Mouse (Mus musculus) gastrocnemius, adult 8-10 months (tissue): ENCODE results near the gene Rapgef1. TPM values are rescaled to one million over a fixed set of nuclear protein-coding genes. Genes with fewer than 3 reads are reported as not detected.

Experiments used
- DNase-seq, 2 experiments: peaks; one replicate each; pipeline ENCODE4 v3.0.0; 2022; ENCODE audit warnings: low spot score in 2 of 2
- total RNA-seq, 4 experiments: library from RNA; stranded (reverse); gene quantifications; 2 replicates each; pipeline ENCODE4 v1.2.4; 2022

The Rapgef1 gene
- total RNA-seq: 100 to 1,000 TPM; 152 to 187 (median 158) TPM

DNA sequence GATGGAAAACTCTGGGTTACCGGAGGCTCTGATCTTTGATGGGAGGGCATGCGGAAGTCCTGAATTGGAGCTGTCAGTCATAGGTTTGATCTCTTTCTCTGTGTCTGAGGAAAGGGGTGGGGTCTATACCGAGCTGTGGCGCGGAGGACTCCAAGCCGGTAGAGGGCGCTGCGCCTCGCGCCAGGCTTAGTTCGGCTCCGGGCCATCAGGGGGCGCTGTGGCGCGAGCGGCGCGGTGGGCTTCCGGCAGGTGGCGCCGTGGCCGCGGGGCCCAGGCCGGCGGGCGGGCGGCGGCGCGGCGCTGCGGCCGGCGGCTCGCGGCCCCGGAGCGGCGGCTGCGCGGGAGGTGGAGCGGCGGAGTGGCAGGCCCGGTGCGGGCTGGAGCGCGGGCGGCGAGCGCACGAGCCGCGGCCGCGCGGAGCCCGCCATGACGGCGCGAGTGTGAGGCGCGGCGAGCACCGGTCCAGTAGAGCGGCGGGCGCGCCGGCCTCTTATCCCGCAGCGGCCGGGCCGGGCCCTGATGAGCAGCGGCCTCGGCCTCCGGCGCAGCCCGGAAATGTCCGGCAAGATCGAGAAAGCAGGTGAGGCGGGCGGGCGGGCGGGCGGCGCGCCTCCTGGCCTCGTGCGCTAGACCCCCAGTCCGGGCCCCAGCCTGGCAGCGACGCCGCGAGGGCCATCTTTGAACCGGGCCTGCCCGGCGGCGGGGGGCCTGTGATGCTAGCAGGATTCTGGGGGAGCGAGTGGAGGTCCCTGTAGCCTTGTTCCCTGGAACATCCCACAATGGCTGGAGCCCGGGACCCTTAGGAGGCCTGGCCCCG, at the start of gene Rapgef1:
Gene Rapgef1 (plus strand): TSS at position 237 of the 817 bp plus-strand sequence.
- peak; percentile 56 to 73 for DNase-seq

DNA sequence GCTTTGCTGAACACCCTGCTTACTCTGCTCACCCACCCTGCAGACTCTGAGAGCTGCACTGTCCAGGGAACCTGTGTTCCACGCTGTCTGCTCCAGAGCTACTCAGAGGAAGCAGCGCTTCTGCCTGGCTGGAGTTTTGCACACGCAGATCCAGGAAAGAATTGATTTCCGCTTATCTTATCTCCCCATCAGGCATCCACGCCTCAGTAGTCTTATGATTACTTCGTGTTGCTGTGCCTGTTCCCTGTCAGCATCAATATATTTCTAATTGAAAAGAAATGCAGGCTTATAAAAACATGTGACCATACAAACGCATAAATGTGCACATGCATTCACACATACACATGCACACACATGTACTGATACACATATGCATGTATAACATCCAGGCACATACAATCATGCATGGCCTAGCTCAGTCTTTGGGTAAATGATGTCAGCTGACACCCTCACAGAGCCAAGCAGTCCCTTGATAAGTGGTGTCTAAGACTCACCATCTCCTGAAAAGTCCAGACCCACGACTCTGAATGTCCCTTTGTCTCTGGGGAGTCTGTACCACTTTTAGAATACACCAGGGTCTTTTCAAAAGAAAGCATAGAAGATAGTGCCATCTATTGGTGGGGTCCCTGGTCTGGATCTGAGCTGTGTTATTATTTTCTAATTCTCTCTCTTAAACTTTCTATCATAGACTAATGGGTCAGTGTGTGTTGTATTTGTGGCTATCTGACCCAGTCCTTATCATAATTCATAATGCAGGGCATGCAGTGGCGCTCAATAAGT, 47.4 kb upstream of the Rapgef1 start:
- no peak for DNase-seq

DNA sequence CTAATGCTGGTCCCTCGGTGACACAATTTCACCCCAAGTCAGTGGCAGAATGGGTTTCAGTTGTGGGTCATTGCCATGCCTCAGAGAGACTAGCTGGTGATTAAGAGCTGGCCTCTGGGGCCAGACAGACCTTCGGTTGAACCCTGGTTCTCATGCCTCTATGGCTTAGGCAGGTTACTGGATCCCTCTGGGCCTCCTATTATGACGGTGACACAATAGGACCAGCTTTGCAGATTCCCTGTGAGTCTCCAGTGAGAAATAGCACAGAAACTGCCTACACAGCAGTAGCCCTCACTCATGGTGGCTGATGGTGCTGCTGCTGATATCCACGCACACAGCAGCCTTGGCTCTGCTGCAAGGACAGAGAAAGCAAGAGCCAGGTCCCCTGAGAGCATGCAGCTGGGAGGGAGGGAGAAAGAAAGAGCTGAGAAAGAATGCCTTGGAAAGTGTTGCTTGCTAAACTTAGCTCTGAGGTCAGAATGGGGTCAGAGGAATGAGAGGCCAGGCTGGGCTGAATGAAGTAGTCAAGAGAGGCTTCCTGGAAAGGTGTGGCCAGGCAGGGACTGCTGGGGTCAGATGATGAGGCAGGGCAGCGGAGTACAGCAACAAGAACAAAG, 46.6 kb upstream of the Rapgef1 start:
- DNase-seq: no peak

DNA sequence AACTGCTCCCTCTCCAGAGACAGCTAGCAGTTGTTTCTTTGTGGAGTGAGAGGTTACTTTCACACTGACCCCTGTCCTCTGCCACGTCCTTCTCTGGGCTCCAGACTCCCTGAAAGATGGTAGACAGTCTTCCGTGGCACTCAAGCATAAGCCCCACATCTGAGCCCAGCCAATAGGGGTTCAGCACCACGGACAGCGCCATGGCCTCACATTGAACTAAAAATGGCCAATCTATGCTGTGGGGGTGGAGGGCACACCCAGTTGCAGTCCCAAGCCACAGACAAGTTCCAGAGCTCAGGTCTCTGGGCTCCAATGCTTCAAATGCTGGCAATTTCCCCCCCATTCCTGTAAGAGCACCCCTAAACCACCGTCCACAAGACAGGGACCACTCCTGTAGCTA, 45.9 kb upstream of the Rapgef1 start:
- DNase-seq: no peak

DNA sequence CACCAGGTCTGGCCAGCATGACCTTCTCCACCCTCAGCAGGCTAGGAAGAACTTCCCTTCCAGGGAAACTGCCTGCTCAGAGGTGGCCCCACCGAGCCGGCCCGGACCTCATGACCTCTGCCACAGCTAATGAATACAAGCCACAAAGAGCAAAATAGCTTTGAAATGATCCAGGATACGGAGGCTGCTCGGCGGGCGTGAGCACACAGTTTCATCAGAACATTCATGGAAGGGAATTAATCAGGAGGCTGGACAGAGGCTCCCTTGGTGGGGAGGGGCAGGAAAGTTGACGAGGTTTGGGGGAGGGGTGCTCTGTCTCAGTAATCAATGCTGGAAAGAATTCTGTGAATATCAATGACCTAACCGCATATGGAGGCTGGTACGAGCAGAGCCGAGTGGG, 45.3 kb upstream of the Rapgef1 start:
- no peak for DNase-seq

DNA sequence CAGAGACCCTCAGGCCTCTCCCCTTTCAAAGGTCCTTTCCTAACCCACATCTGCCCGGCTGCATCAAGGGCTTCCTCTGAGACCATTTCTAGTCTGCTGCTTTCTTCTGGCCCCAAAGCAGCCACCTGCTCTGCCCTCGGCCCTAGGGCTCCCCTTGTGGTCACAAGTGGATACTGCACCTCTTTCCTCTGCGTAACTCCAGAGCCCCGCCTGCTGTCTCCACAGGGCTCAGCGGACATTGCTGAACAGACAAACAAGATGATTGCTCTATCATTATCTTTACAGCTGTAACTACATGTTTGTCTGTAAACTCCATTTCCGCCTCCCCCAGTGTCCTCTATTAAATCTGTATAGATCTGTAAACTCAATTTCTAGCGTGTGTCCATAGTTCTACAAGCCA, 37.1 kb upstream of the Rapgef1 start:
- DNase-seq: peak; percentile 47 to 49

DNA sequence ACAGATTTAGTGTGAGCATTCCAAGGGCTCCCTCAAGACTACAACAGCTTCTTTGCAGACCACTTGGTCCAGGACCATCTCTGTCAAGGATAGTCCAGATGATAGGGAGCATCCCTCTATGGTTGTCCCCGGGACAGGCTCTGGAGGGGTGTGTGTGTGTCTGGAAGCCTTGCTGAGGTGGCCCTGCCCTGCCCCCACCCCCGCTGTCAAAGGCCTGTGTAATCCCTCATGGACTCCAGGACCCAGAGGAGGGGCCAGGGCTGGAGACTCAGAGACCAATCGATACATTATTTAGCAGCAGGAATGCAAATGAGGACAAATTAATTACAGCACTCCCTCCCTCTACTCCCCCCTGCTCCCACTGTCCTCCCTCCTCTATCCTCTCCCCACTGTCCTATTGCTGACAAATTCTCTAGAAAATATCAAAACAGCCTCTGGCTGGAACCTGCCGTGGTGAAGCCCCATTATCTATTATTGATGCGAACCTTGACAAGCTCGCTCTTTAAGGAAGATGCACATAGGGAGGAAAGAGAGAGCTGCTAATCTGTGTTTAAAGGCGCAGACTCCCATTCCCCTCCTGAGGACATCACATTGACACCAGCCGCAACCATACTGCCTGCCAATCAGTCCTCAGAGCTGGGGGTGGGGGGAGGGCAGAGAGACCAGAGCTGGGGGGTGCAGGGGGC, 33.4 kb upstream of the Rapgef1 start:
- DNase-seq: no peak

DNA sequence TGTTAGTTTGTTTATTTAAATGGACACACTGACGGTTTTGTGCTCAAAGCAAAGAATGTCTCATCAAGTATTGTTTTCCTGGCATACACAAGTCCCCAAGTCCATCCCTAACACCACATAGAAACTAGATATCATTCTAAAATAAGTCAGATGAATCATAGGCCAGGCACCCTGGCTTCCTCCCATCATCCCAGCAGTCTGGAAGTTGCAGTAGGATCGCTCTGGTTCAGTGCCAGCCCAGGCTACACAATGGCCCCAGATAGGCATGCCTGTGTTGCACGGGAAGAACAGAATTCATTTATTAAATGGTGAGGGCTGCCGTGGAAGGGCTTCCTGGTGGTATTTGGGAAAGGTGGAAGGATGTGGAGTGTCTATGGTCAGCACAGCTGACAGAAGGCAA, 31.5 kb upstream of the Rapgef1 start:
- no peak for DNase-seq

DNA sequence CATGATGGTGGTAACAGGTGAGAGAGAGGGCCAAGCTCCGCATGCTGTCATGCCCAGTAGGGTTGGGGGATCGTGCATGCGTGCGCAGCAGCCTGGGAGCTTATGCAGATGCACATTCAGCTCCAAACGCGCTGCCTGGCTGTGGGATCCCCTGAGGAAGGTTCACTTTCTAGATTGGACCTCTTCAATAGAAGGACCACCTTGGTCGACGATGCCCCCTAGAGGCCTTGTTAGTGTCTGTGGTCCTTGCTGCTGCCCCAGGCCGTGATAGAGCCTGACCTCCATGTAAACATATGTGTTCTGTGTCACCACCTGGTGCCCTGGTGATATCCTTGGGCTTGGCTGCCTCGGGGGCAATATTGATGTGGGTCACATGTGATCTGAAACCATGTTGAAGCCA, 30.3 kb upstream of the Rapgef1 start:
- no peak for DNase-seq

DNA sequence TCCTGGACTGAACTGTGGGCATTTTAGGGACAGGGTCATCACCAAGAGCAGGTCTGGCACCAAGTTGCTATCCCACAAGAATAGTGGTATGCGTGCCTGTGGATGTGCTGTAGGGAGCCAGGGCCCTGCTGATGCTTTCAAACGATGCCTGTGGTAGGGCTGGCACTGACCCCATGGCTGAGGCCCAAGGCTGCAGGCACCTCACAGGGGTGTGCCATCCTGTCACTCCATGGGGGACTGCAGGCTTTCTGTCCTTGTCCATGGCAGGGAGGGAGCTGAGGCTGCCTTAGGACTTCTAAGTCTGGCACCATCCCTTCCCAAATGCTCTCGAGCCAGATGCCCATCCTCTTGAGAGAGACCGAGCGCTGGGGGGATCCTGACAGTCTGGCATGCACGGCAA, 27.9 kb upstream of the Rapgef1 start:
- no peak for DNase-seq

DNA sequence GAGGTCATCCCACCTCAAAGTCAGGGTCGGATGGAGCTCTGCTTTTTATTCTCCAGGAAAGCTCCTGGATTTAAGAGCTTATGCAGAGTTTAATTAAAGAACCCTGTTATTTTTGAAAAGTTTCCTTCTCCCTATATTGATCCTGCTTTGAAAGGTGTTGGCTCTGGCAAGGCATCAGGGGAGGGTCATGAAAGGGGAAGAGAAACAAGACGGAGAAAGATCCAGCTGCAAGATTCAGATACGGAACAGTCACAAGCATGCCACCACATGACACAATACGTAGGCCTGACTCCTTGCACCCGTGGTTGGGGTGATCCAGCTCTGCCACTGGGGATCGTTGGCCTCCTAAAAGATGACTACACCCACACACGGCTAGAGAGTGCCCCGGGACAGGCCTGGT, 27.0 kb upstream of the Rapgef1 start:
- no peak for DNase-seq

DNA sequence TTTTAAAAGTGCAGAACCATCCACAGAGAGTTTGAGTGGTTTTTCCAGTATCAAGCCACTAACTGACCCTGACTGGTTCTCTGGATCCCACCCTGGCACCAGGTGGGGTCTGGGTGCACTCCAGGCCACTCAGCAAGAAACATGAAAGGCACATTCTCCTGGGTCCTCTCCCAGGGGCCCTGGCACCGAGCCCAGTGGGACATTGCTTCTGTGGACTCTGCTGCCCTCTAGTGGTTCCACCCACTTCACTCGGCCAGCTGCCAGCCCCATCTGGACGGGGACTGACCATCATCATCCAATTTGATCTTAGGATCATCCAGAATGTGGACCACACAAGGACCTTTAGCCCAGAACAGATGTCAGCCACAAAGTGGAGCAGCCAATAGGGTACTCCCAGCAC, 15.6 kb upstream of the Rapgef1 start:
- peak; percentile 68 to 78 for DNase-seq

DNA sequence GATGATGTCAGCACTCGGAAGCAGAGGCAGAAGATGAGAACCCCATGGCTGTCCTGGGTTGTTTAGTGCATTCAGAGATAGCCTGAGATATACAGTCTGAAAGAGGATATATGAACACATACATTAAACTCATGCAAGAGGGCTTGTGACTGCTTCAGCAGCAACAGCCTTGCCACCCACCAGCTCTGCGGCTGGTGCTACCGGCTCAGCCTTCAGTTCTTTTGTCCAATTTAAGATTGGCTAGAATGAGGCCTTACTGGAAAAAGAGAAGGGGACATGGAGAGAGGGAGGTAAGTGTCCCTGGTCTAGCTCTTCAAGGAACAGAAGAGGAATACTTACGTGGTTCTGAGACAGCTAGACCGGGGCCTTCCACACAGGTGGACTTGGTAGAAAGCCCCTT, 13.9 kb upstream of the Rapgef1 start:
- no peak for DNase-seq

DNA sequence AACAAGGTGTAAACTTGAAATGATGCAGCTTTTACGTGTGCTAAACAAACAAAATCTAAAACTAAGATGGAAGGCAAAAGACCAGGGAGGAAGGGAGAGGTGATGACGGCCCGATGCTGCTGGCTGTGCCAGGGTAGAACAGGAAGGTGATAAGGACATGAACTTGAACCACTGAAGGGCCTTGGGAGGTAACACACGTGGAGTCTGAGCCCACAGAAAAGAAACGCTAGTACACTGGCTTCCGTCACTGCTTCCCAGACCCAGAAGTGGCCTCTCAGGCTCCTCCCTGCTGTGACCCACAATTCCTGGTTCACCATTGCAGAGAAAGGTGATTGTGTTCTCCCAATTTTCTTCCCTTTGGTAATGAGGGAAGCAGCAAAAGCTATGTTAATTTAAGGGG, 13.1 kb upstream of the Rapgef1 start:
- DNase-seq: no peak

DNA sequence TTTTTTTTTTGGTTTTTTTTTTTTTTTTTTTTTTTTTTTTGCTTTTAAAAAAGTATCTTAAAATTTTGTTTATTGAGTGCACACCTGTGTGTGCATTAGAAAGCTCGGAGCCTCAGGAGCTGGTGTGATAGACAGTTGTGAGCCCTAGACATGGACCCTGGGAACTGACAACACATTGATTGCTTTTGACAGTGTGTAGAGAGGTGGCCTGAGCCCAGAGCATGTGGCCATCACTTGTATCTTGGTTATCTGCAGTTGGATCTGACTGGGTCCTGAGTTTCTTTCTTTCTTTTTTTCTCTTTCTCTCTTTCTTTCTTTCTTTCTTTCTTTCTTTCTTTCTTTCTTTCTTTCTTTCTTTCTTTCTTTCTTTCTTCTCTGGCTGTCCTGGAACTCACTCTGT, 2.2 kb upstream of the Rapgef1 start:
- DNase-seq: no peak

DNA sequence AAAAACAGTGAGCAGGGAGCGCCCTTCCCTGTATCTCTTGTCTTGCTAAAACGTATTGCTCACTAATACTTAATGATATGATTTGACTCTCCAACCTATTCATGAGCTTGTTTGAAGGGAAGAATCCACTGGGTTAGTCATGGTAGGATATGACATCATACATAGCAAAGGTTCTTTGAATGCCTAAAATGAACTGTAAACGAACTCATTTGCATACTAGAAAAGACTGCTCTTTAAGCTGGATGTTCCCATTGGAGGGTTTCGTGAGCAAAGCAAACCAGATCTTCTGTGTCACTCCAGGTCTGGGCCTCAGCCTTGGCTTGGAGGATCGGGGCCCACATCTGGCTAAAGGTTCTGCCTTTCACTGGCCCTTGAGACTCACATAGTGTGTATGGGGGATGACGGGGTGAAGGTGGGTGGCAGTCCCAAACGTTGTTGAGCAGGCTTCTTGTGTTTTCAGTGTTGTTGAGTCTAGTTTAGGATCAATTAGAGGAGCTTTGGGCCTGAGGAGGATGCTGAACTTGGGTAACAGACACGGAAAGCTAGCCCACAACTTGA, 515 bp upstream of the Rapgef1 start:
- DNase-seq: no peak

DNA sequence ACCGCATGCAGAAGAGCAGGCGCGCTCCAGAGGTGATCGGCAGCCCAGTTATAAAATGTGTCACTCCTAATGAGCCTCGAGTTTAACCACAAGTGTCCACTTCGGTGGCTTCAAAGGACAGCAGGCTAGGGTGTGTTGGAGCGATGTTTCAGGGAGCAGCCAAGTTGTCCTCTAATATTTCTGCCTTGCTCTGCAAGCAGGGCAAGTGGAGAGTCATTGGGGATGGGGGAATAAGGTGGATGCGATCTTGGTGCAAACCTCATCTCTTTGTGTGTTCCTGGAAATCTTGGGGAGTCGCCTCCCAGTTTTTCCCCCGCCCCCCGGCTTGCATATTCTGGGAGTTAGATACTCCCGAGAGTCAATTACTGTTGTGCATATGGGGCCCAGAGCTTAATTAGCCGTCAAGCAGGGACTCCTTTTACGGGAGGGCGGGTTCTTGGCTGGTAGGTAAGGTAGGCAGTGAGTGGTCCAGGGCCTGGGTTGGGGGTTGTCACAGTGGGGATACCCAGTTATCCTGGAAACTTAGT, 844 bp downstream of the Rapgef1 start:
- no peak for DNase-seq

DNA sequence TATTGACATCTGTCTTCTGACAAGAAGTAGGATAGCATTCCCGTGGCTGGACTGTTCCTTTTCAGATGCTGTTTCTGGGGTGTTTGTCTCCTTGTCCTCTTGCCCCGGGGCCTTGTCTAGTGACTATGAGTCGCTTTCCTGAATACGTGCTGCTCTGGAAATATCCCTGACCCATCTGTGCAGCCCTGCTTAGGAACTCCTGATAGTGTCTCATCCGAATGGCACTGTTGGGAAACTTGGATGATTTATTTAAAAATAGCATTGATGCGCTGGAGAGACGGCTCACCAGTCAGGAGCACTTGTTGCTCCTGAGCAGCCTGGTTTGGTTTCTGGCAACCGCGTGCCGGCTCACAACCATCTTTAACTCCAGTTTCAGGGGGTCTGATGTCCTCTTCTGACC, 1.6 kb downstream of the Rapgef1 start:
- DNase-seq: no peak

DNA sequence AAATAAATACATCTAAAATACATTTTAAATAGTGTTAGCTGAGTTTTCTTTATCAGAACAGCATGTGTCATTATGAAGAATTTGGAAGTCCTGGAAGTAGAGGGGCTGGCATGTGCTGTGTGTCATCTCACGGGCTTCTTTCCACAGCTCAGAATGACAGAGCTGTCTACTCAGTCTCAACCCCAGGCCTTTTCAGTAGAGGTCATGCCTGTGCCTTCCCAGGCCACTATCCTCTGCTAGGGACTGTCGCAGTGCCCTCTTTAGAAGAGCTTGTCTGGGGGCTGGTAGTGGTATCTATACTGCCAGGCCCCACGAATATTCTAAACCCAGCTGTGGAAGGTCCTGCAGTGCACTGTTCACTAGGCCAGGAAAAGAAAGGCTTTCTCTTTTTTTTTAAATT, 2.1 kb downstream of the Rapgef1 start:
- DNase-seq: no peak

DNA sequence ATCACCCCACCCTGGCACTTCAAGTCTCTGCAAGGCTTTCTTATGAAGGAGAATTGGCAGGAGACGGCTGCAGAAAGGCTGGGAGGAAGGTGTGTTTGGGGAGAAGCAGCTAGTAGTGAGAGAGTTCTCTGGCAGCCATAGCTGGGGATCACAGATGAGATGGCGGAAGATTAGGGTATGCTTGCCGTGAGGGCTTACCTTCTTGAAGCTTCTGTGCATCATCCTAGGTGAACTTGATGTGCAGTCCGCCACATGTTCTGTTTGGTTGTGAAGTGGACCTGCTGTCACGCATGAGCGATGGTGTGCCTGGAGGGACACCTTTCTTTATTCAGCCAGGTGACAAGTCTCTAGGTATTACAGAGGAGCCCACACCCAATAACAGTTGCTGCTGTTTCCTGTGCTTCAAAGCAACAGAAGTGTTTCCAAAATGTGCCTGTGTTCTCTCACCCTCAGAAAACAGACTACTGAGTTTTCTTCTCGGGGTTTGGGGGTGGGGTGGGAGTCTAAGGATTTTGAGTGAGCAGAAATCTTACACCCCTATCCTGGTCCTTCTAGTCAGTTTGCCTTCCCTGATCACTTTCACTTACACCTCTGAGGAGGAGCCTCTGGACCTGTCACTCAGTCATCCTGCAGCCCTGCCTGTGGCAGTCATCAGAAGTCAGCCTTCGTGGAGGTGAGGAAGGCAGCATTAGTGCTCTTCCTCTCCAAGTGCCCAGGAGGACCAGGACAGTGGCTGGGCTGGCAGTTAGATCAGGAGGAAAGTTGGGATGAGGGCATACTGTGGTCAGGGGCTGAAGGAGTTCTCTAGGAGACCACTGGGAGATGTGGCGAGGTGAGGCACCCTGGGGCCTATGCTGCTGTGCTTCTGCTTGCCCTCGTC, 2.8 kb downstream of the Rapgef1 start:
- no peak for DNase-seq
